Mouse (Mus musculus) stomach, embryonic 15.5 days (tissue): ENCODE measurements around the gene Gm42669. TPM values are rescaled to one million over a fixed set of nuclear protein-coding genes. Genes with fewer than 3 reads are reported as not detected.

Experiments used
- ATAC-seq: fragments of 200-750 bp; cut with Nextera tagmentation; 2 replicates; pipeline ENCODE4 v1.8.0; 2017; ENCODE audit warnings: low read depth, moderate number of reproducible peaks, moderate TSS enrichment; ENCODE audit not compliant: insufficient read depth, low FRiP score
- H3K27ac ChIP-seq: fragments of 300-500 bp; sonication (generic); 2 replicates; pipeline ENCODE4 v1.5.1; 2015; ENCODE audit warnings: mild to moderate bottlenecking, inconsistent platforms
- H3K27me3 ChIP-seq: fragments of 300-500 bp; sonication (generic); replicated peaks from 2 replicates; pipeline ENCODE4 v1.6.1; 2015; ENCODE audit warnings: inconsistent platforms
- H3K36me3 ChIP-seq: fragments of 300-500 bp; sonication (generic); 2 replicates; pipeline ENCODE4 v1.6.1; 2015; ENCODE audit warnings: inconsistent platforms
- H3K4me1 ChIP-seq: fragments of 300-500 bp; sonication (generic); 2 replicates; pipeline ENCODE4 v1.6.1; 2015; ENCODE audit warnings: inconsistent platforms
- H3K4me2 ChIP-seq: fragments of 300-500 bp; sonication (generic); 2 replicates; pipeline ENCODE4 v1.6.1; 2015; ENCODE audit warnings: mild to moderate bottlenecking, inconsistent platforms
- H3K4me3 ChIP-seq: fragments of 300-500 bp; sonication (generic); replicated peaks from 2 replicates; pipeline ENCODE4 v1.5.1; 2015; ENCODE audit warnings: inconsistent platforms
- H3K9ac ChIP-seq: fragments of 300-500 bp; sonication (generic); 2 replicates; pipeline ENCODE4 v1.6.1; 2015; ENCODE audit warnings: inconsistent platforms
- H3K9me3 ChIP-seq: fragments of 300-500 bp; sonication (generic); 2 replicates; pipeline ENCODE4 v1.6.1; 2016; ENCODE audit warnings: inconsistent platforms
- WGBS: fragments of 180-500 bp; shearing (Covaris S2); methylation state at CpG from one replicate; pipeline ENCODE4 v1.1.7; 2015; 5-methylcytosine and 5-hydroxymethylcytosine counted together
- polyA plus RNA-seq: library from polyadenylated mRNA; unstranded; fragments of >200 nt; fragmentation: Nextera tagmentation; extraction: Ambion mirVana; gene quantifications from 2 replicates; pipeline ENCODE4 v1.2.1, GENCODE M21; 2015

The Gm42669 gene
- polyA plus RNA-seq, 1 experiment from 2014 or later = 0.57 TPM

GRCm38 (mm10) chr5:107497519-107498501 lies 9.6 kb upstream of the Gm42669 start:
- Histone ChIP-seq H3K9ac (no peak overlapping the region), H3K27me3 (no peaks in the 10 kb centered on the region), H3K36me3 (no peaks in the 10 kb centered on the region), H3K9me3 (no peaks in the 10 kb centered on the region), H3K4me1 (no peaks in the 10 kb centered on the region), H3K27ac (no peak overlapping the region), H3K4me2 (no peak overlapping the region), H3K4me3 (no peak overlapping the region)
- WGBS = 67% methylated on average over 10 of the region's 10 CpGs
- no peak for ATAC-seq

- no peak overlapping the region for H3K4me3 ChIP-seq
- H3K4me1 ChIP-seq = no peaks in the 10 kb centered on the region
- WGBS = 61% methylated on average over 5 of the region's 5 CpGs
- no peak overlapping the region for H3K4me2 ChIP-seq
- H3K27ac ChIP-seq = no peak overlapping the region
- H3K9me3 ChIP-seq = no peaks in the 10 kb centered on the region
- no peaks in the 10 kb centered on the region for H3K27me3 ChIP-seq
- no peaks in the 10 kb centered on the region for H3K36me3 ChIP-seq
- ATAC-seq = no peak
- H3K9ac ChIP-seq = no peak overlapping the region
Measured at GRCm38 (mm10) chr5:107498806-107499310, 8.6 kb upstream of the Gm42669 start.

DNA sequence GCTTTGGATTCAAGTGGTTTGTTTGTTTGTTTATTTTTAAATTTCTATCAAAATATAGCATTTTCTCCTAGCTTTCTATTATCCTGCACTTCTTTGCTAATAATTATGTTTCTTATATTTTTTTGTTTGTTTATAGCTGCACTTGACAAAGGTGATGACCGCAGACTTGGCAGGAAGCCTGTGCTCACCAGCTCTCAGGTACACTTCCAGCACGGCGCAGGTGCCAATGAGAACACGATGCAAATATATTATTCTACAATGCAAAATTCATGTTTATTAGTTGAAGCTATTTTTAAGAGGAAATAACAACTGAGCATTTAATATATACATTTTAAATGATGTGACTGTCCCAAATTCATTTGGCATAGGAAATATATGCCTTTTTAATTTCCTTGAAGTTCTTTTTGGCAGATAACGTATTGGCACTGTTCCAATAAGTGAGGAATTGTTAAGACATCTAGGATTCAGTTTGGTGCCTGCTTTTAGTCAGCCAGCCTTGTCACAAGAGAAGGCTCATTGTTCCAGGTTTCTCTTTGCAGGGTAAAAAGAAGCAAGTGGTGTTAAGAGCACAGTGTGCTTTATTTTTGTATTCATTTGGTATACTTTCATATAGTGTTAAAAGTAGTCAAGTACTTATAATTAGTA lies 7.4 kb upstream of the Gm42669 start:
- Histone ChIP-seq H3K4me1 (no peaks in the 10 kb centered on the region), H3K4me2 (no peak overlapping the region), H3K27ac (no peak overlapping the region), H3K36me3 (no peaks in the 10 kb centered on the region), H3K9me3 (no peaks in the 10 kb centered on the region), H3K9ac (no peak overlapping the region), H3K27me3 (no peaks in the 10 kb centered on the region), H3K4me3 (no peak overlapping the region)
- WGBS = 84% methylated on average over 5 of the region's 5 CpGs
- no peak for ATAC-seq

DNA sequence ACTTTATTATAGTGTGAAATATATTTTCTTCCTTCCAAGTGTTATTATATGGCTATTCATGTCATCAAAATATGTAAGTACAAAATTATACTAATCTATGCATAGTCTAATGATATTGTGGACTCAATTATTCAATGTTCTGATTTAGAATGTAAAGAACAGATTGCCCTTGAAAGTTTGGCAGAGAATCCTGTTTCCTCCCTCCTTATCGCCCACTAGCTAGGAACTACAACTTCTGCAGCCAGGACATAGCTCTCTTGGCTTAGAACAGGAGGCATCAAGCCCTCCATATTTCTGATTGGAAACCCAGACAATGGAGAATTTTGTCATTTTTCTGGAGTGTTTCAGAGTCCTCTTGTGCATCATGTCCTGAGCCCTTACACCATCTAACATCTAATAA lies 6.7 kb upstream of the Gm42669 start:
- Histone ChIP-seq H3K27me3 (no peaks in the 10 kb centered on the region), H3K4me1 (no peaks in the 10 kb centered on the region), H3K36me3 (no peaks in the 10 kb centered on the region), H3K4me3 (no peak overlapping the region), H3K27ac (no peak overlapping the region), H3K4me2 (no peak overlapping the region), H3K9ac (no peak overlapping the region), H3K9me3 (no peaks in the 10 kb centered on the region)
- WGBS = 91% methylated on average over 1 of the region's 1 CpGs
- no peak for ATAC-seq

- no peak for ATAC-seq
- 83% methylated on average over 10 of the region's 10 CpGs for WGBS
- H3K4me2 ChIP-seq = no peak overlapping the region
- H3K9me3 ChIP-seq = no peaks in the 10 kb centered on the region
- no peaks in the 10 kb centered on the region for H3K36me3 ChIP-seq
- H3K4me3 ChIP-seq = no peak overlapping the region
- no peaks in the 10 kb centered on the region for H3K4me1 ChIP-seq
- H3K9ac ChIP-seq = no peak overlapping the region
- no peak overlapping the region for H3K27ac ChIP-seq
- H3K27me3 ChIP-seq = no peaks in the 10 kb centered on the region
Measured at GRCm38 (mm10) chr5:107510503-107510902, 3.1 kb downstream of the Gm42669 start.

- no peak for ATAC-seq
- Histone ChIP-seq H3K9ac (no peak overlapping the region), H3K4me2 (no peak overlapping the region), H3K9me3 (no peaks in the 10 kb centered on the region), H3K4me1 (no peaks in the 10 kb centered on the region), H3K4me3 (no peak overlapping the region), H3K36me3 (no peaks in the 10 kb centered on the region), H3K27ac (no peak overlapping the region), H3K27me3 (no peaks in the 10 kb centered on the region)
- 44% methylated on average over 2 of the region's 2 CpGs for WGBS
Measured at GRCm38 (mm10) chr5:107511326-107511725, 3.9 kb downstream of the Gm42669 start.

GRCm38 (mm10) chr5:107513583-107513982 lies 6.2 kb downstream of the Gm42669 start:
- Histone ChIP-seq H3K4me3 (no peak overlapping the region), H3K9ac (no peak overlapping the region), H3K27me3 (no peaks in the 10 kb centered on the region), H3K4me1 (no peaks in the 10 kb centered on the region), H3K4me2 (no peak overlapping the region), H3K27ac (no peak overlapping the region), H3K36me3 (no peaks in the 10 kb centered on the region), H3K9me3 (no peaks in the 10 kb centered on the region)
- 46% methylated on average over 7 of the region's 7 CpGs for WGBS
- peak; percentile 43; the same call in 1 of the 2 replicates for ATAC-seq

DNA sequence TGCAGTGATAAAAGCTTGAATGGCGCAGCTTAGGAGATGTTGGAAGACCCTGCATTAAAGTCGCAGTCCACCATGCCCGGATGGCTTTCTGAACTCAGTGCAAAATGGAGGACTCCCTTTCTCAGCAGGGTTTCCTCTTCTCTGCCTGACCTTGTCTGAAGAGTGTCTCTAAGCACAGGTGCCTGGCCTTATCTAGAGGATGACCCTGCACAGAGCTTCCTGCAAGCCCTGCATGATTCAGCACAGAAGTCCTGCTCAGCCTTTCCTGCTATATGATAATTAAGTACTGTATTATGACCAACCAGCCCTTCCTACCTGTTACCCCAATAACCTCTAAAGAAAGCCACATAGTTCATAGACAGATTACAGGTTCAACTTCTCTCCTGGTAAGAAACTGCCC lies 8.0 kb downstream of the Gm42669 start:
- Histone ChIP-seq H3K27me3 (no peaks in the 10 kb centered on the region), H3K4me1 (no peaks in the 10 kb centered on the region), H3K4me3 (no peak overlapping the region), H3K36me3 (no peaks in the 10 kb centered on the region), H3K9me3 (no peaks in the 10 kb centered on the region), H3K27ac (no peak overlapping the region), H3K9ac (no peak overlapping the region), H3K4me2 (no peak overlapping the region)
- ATAC-seq = no peak
- WGBS = 87% methylated on average over 3 of the region's 3 CpGs

DNA sequence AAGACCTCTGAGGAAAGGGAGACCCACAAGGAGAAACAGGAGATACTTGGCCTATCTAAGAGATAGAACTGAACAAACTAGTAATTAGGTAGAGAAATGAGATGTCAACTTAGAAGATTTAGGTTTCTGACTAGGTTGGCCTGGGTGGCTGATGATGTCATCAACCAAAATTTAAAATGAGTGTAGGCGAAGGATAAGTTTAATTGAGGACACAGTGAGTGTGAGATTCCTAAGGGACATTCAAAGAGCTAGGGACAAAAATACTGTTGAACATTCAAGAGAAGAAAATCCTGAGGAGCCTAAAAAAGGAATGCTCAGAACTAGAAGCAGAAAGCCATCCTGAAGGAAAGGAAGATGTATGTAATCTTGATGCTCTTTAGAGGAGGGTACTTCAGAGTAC lies 8.7 kb downstream of the Gm42669 start:
- Histone ChIP-seq H3K27me3 (no peaks in the 10 kb centered on the region), H3K36me3 (no peaks in the 10 kb centered on the region), H3K9me3 (no peaks in the 10 kb centered on the region), H3K9ac (no peak overlapping the region), H3K4me3 (no peak overlapping the region), H3K4me1 (no peaks in the 10 kb centered on the region), H3K4me2 (no peak overlapping the region), H3K27ac (no peak overlapping the region)
- WGBS = 91% methylated on average over 1 of the region's 1 CpGs
- no peak for ATAC-seq

DNA sequence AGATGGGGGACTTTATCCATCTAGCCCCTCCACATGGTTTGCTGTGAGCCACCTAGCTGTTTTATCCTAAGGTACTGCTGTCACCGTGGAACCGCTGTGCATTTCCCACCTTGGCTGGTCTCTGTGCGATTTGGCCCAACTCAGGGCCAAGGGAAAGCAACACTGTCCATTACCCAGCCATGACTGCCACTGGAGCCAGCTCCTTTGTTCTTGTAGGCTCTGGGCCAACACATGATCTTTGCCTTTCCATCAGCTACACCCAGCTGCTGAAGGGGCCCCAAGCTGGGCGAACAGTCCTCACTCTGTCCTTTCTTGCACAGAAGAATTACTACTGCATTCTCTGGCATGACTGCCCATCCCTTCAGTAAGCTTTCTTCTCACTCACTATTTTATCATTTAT lies 11.2 kb downstream of the Gm42669 start:
- Histone ChIP-seq H3K27ac (no peak overlapping the region), H3K4me1 (no peaks in the 10 kb centered on the region), H3K36me3 (no peaks in the 10 kb centered on the region), H3K27me3 (no peaks in the 10 kb centered on the region), H3K9ac (no peak overlapping the region), H3K9me3 (no peaks in the 10 kb centered on the region), H3K4me3 (no peak overlapping the region), H3K4me2 (no peak overlapping the region)
- WGBS = 87% methylated on average over 4 of the region's 4 CpGs
- ATAC-seq = no peak

DNA sequence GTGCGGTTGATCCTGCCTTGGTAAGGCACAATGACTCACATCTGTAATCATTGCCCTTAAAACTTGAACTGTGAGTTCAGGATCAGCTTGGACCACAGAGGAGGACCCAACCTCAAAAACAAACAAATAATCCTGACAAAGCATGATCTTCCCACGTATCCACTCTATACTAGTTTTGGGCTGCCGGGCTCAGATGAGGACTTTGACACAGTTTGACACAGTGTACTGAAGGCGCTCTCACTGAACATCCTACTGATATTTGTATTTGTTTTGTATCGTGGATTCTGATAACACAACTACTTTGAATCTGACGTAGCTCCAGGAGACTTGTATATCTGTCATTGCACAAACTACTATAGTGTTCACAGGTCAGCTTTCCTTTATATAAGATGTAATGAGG lies 14.0 kb downstream of the Gm42669 start:
- ATAC-seq = no peak

GRCm38 (mm10) chr5:107521897-107522296 lies 14.5 kb downstream of the Gm42669 start:
- no peaks in the 10 kb centered on the region for H3K36me3 ChIP-seq
- H3K4me3 ChIP-seq = no peak overlapping the region
- H3K27ac ChIP-seq = no peak overlapping the region
- H3K9ac ChIP-seq = no peak overlapping the region
- no peak for ATAC-seq
- H3K4me2 ChIP-seq = no peak overlapping the region
- WGBS = 65% methylated on average over 7 of the region's 7 CpGs
- no peaks in the 10 kb centered on the region for H3K9me3 ChIP-seq
- no peaks in the 10 kb centered on the region for H3K27me3 ChIP-seq
- H3K4me1 ChIP-seq = no peaks in the 10 kb centered on the region

More for the DNA sequence above, 14.0 kb downstream of the Gm42669 start:
- WGBS = 71% methylated on average over 6 of the region's 6 CpGs
- H3K4me3 ChIP-seq = no peak overlapping the region
- no peaks in the 10 kb centered on the region for H3K9me3 ChIP-seq
- H3K4me2 ChIP-seq = no peak overlapping the region
- no peak overlapping the region for H3K9ac ChIP-seq
- no peaks in the 10 kb centered on the region for H3K27me3 ChIP-seq
- no peaks in the 10 kb centered on the region for H3K4me1 ChIP-seq
- no peaks in the 10 kb centered on the region for H3K36me3 ChIP-seq
- H3K27ac ChIP-seq = no peak overlapping the region
